Mouse (Mus musculus) E14TG2a.4 (cell line): ENCODE measurements around the gene Sorbs2.
"Not testable (repeated sequence)": the region's sequence is repeated elsewhere in the genome, so short reads cannot be mapped to it uniquely, and the experiment has no call there.

Source experiments
- CTCF ChIP-seq: conservative IDR thresholded peaks from 2 replicates; pipeline ENCODE4 v1.5.1; 2014; ENCODE audit warnings: low read length
- NANOG ChIP-seq: IDR thresholded peaks from 2 replicates; pipeline ENCODE4 v1.6.1; 2014; ENCODE audit warnings: borderline replicate concordance, low read length, mixed read lengths
- POU5F1 ChIP-seq: IDR thresholded peaks from 2 replicates; pipeline ENCODE4 v1.6.1; 2014; ENCODE audit warnings: low read length, borderline replicate concordance

- not testable (repeated sequence) for TF ChIP-seq CTCF, POU5F1, NANOG
Observed at GRCm38 (mm10) chr8:45871587-45871986, 364.0 kb downstream of the Sorbs2 start.
